Mouse (Mus musculus) hindbrain, embryonic 16.5 days (tissue): ENCODE measurements around the gene Nell2. TPM values are rescaled to one million over a fixed set of nuclear protein-coding genes. Genes with fewer than 3 reads are reported as not detected.

ENCODE experiments used
- ATAC-seq: fragments of 200-750 bp; cut with Nextera tagmentation; 2 replicates; pipeline ENCODE4 v1.8.0; 2017; ENCODE audit warnings: moderate TSS enrichment, moderate library complexity
- H3K27ac ChIP-seq: fragments of 300-500 bp; sonication (generic); 2 replicates; pipeline ENCODE4 v1.5.1; 2014; ENCODE audit warnings: low read depth, mild to moderate bottlenecking, control low read depth, low read length, moderate library complexity
- H3K27me3 ChIP-seq: fragments of 300-500 bp; sonication (generic); replicated peaks from 2 replicates; pipeline ENCODE4 v1.6.1; 2014; ENCODE audit warnings: low read length; ENCODE audit not compliant: control insufficient read depth, insufficient read depth
- H3K36me3 ChIP-seq: fragments of 300-500 bp; sonication (generic); 2 replicates; pipeline ENCODE4 v1.6.1; 2014; ENCODE audit warnings: mild to moderate bottlenecking, low read length, moderate library complexity, mixed read lengths; ENCODE audit not compliant: control insufficient read depth, insufficient read depth
- H3K4me1 ChIP-seq: fragments of 300-500 bp; sonication (generic); 2 replicates; pipeline ENCODE4 v1.6.1; 2014; ENCODE audit warnings: low read depth, low read length; ENCODE audit not compliant: control insufficient read depth, insufficient read depth
- H3K4me2 ChIP-seq: fragments of 300-500 bp; sonication (generic); 2 replicates; pipeline ENCODE4 v1.6.1; 2014; ENCODE audit warnings: mild to moderate bottlenecking, low read length, control low read depth, moderate library complexity
- H3K4me3 ChIP-seq: fragments of 300-500 bp; sonication (generic); 2 replicates; pipeline ENCODE4 v1.5.1; 2014; ENCODE audit warnings: mild to moderate bottlenecking, low read length, control low read depth, moderate library complexity
- H3K9ac ChIP-seq: fragments of 300-500 bp; sonication (generic); 2 replicates; pipeline ENCODE4 v1.6.1; 2014; ENCODE audit warnings: low read depth, mild to moderate bottlenecking, control low read depth, low read length, moderate library complexity
- H3K9me3 ChIP-seq: fragments of 300-500 bp; sonication (generic); 2 replicates; pipeline ENCODE4 v1.6.1; 2014; ENCODE audit warnings: mild to moderate bottlenecking, low read length, moderate library complexity; ENCODE audit not compliant: control insufficient read depth
- WGBS: fragments of 180-500 bp; shearing (Covaris S2); extraction: QIAGEN DNeasy Blood & Tissue Kit; methylation state at CpG from one replicate; pipeline ENCODE4 v1.1.7; 2014; 5-methylcytosine and 5-hydroxymethylcytosine counted together
- polyA plus RNA-seq: library from polyadenylated mRNA; unstranded; fragments of >200 nt; fragmentation: Nextera tagmentation; extraction: Ambion mirVana; gene quantifications from 2 replicates; pipeline ENCODE4 v1.2.1, GENCODE M21; 2015

Gene Nell2
- polyA plus RNA-seq, 1 experiment from 2014 or later = 181 TPM

GRCm38 (mm10) chr15:95029487-95029875 lies 498.9 kb downstream of the Nell2 start:
- Histone ChIP-seq H3K9ac (no peak overlapping the region), H3K4me3 (no peak overlapping the region), H3K4me2 (no peak overlapping the region), H3K4me1 (no peaks in the 10 kb centered on the region), H3K27me3 (no peaks in the 10 kb centered on the region), H3K27ac (no peak overlapping the region), H3K9me3 (no peaks in the 10 kb centered on the region), H3K36me3 (no peaks in the 10 kb centered on the region)
- 40% methylated on average over 5 of the region's 5 CpGs for WGBS
- ATAC-seq = no peak

GRCm38 (mm10) chr15:95028862-95029486 lies 499.4 kb downstream of the Nell2 start:
- 41% methylated on average over 13 of the region's 13 CpGs for WGBS
- Histone ChIP-seq H3K27ac (no peak overlapping the region), H3K9ac (no peak overlapping the region), H3K9me3 (no peaks in the 10 kb centered on the region), H3K27me3 (no peaks in the 10 kb centered on the region), H3K4me3 (no peak overlapping the region), H3K36me3 (no peaks in the 10 kb centered on the region), H3K4me2 (no peak overlapping the region), H3K4me1 (no peaks in the 10 kb centered on the region)
- ATAC-seq = no peak

Other genes with a start within 250 kb of the Nell2 start
- gene Dbx2, start 127.4 kb upstream of the Nell2 start, polyA plus RNA-seq = 11.1 and 15.1 TPM in 2 replicates